Mouse (Mus musculus): ENCODE measurements around the gene Hck. TPM values are rescaled to one million over a fixed set of nuclear protein-coding genes. Genes with fewer than 3 reads are reported as not detected.
A peak's percentile ranks its signal among the peaks of the same experiment; 100 is the strongest.

Gene Hck
- 1.8 and 2.2 TPM in 2 replicates for polyA plus RNA-seq (2015; fragmentation: Nextera tagmentation; extraction: Ambion mirVana)

- Histone ChIP-seq H3K27ac (replicated peaks) (no peak within 1 kb of the TSS), H3K27me3 (replicated peaks) (peaks cover 89% of the 10 kb centered on the region), H3K4me1 (peaks cover 20% of the 10 kb centered on the region), H3K9me3 (no peaks in the 10 kb centered on the region), H3K9ac (peak within 1 kb of the TSS; percentile 61; the same call in 1 of the 2 replicates), H3K4me2 (peak within 1 kb of the TSS; percentile 82), H3K4me3 (peak within 1 kb of the TSS; percentile 55), H3K36me3 (no peaks in the 10 kb centered on the region)
- no peak for ATAC-seq (ENCODE audit: extremely low read depth, insufficient number of reproducible peaks, low FRiP score, low TSS enrichment)
- WGBS = 3% methylated on average over 52 of the region's 52 CpGs
These were observed at the start of gene Hck for GRCm38 (mm10) chr2:153108313-153109264. Gene Hck (plus strand): TSS chr2:153108468.

- Histone ChIP-seq H3K27me3 (replicated peaks) (peaks cover 41% of the 10 kb centered on the region), H3K4me2 (no peak overlapping the region), H3K9ac (no peak overlapping the region), H3K9me3 (no peaks in the 10 kb centered on the region), H3K4me1 (peaks cover 15% of the 10 kb centered on the region), H3K4me3 (no peak overlapping the region), H3K36me3 (no peaks in the 10 kb centered on the region), H3K27ac (replicated peaks) (no peak overlapping the region)
- ATAC-seq (ENCODE audit: extremely low read depth, insufficient number of reproducible peaks, low FRiP score, low TSS enrichment) = no peak
- 77% methylated on average over 7 of the region's 7 CpGs for WGBS
These were observed 48.1 kb upstream of the Hck start for GRCm38 (mm10) chr2:153060216-153060615.

GRCm38 (mm10) chr2:153063394-153063793, 44.9 kb upstream of the Hck start:
- Histone ChIP-seq H3K36me3 (no peaks in the 10 kb centered on the region), H3K27ac (replicated peaks) (no peak overlapping the region), H3K9ac (no peak overlapping the region), H3K4me3 (no peak overlapping the region), H3K4me1 (peaks cover 15% of the 10 kb centered on the region), H3K4me2 (no peak overlapping the region), H3K27me3 (replicated peaks) (peaks cover 48% of the 10 kb centered on the region), H3K9me3 (no peaks in the 10 kb centered on the region)
- ATAC-seq (ENCODE audit: extremely low read depth, insufficient number of reproducible peaks, low FRiP score, low TSS enrichment) = no peak
- WGBS = 51% methylated on average over 3 of the region's 3 CpGs

- WGBS = 60% methylated on average over 9 of the region's 9 CpGs
- H3K36me3 ChIP-seq = no peaks in the 10 kb centered on the region
- peak overlapping the region; percentile 59; the same call in 1 of the 2 replicates for H3K4me2 ChIP-seq
- H3K9me3 ChIP-seq = no peaks in the 10 kb centered on the region
- H3K9ac ChIP-seq = no peak overlapping the region
- peak overlapping the region; percentile 79; the same call in 1 of the 2 replicates for H3K27ac ChIP-seq (replicated peaks)
- peaks cover 47% of the 10 kb centered on the region for H3K27me3 ChIP-seq (replicated peaks)
- H3K4me1 ChIP-seq = peaks cover 15% of the 10 kb centered on the region
- ATAC-seq (ENCODE audit: extremely low read depth, insufficient number of reproducible peaks, low FRiP score, low TSS enrichment) = no peak
- no peak overlapping the region for H3K4me3 ChIP-seq
These were observed 43.9 kb upstream of the Hck start for GRCm38 (mm10) chr2:153064190-153064970.

- 32% methylated on average over 12 of the region's 12 CpGs for WGBS
These were observed 42.3 kb upstream of the Hck start, which contains the start of gene Ccm2l for GRCm38 (mm10) chr2:153065747-153066508. Gene Ccm2l (plus strand): TSS chr2:153065955.

GRCm38 (mm10) chr2:153066991-153067390, 41.3 kb upstream of the Hck start:
- Histone ChIP-seq H3K9ac (peak overlapping the region; percentile 73; the same call in 1 of the 2 replicates), H3K27me3 (replicated peaks) (peaks cover 61% of the 10 kb centered on the region), H3K4me2 (peak overlapping the region; percentile 59)

More at GRCm38 (mm10) chr2:153065747-153066508, 42.3 kb upstream of the Hck start, which contains the start of gene Ccm2l:
- ATAC-seq (ENCODE audit: extremely low read depth, insufficient number of reproducible peaks, low FRiP score, low TSS enrichment) = 0 out of 2 replicates have a peak, but pooled peaks have one; percentile 40
- peaks cover 50% of the 10 kb centered on the region for H3K27me3 ChIP-seq (replicated peaks)
- H3K4me3 ChIP-seq = peak within 1 kb of the TSS; percentile 44
- H3K4me2 ChIP-seq = peak within 1 kb of the TSS; percentile 59
- H3K9ac ChIP-seq = peak within 1 kb of the TSS; percentile 73
- H3K4me1 ChIP-seq = peaks cover 15% of the 10 kb centered on the region
- H3K27ac ChIP-seq (replicated peaks) = peak within 1 kb of the TSS; percentile 79
- no peaks in the 10 kb centered on the region for H3K36me3 ChIP-seq
- no peaks in the 10 kb centered on the region for H3K9me3 ChIP-seq

GRCm38 (mm10) chr2:153070762-153071490, 37.3 kb upstream of the Hck start:
- H3K9ac ChIP-seq = no peak overlapping the region
- H3K27ac ChIP-seq (replicated peaks) = no peak overlapping the region
- H3K4me2 ChIP-seq = no peak overlapping the region
- 12% methylated on average over 23 of the region's 23 CpGs for WGBS
- H3K4me1 ChIP-seq = peaks cover 11% of the 10 kb centered on the region
- peak overlapping the region; percentile 45; the same call in 1 of the 2 replicates for H3K4me3 ChIP-seq
- peaks cover 86% of the 10 kb centered on the region for H3K27me3 ChIP-seq (replicated peaks)
- H3K9me3 ChIP-seq = no peaks in the 10 kb centered on the region
- no peak for ATAC-seq (ENCODE audit: extremely low read depth, insufficient number of reproducible peaks, low FRiP score, low TSS enrichment)
- no peaks in the 10 kb centered on the region; the same call in 1 of the 2 replicates for H3K36me3 ChIP-seq

More at GRCm38 (mm10) chr2:153066991-153067390, 41.3 kb upstream of the Hck start:
- Histone ChIP-seq H3K4me3 (peak overlapping the region; percentile 44), H3K4me1 (peaks cover 24% of the 10 kb centered on the region), H3K27ac (replicated peaks) (peak overlapping the region; percentile 79; the same call in 1 of the 2 replicates), H3K36me3 (no peaks in the 10 kb centered on the region), H3K9me3 (no peaks in the 10 kb centered on the region)
- ATAC-seq (ENCODE audit: extremely low read depth, insufficient number of reproducible peaks, low FRiP score, low TSS enrichment) = no peak
- 45% methylated on average over 6 of the region's 6 CpGs for WGBS

- Histone ChIP-seq H3K27me3 (replicated peaks) (peaks cover 81% of the 10 kb centered on the region), H3K9me3 (no peaks in the 10 kb centered on the region), H3K36me3 (no peaks in the 10 kb centered on the region; the same call in 1 of the 2 replicates), H3K4me2 (peak overlapping the region; percentile 68), H3K9ac (peak overlapping the region; percentile 35), H3K4me1 (peaks cover 11% of the 10 kb centered on the region), H3K4me3 (peak overlapping the region; percentile 45), H3K27ac (replicated peaks) (no peak overlapping the region)
- WGBS = 17% methylated on average over 67 of the region's 67 CpGs
- ATAC-seq (ENCODE audit: extremely low read depth, insufficient number of reproducible peaks, low FRiP score, low TSS enrichment) = no peak
These were observed 36.6 kb upstream of the Hck start for GRCm38 (mm10) chr2:153071491-153072184.

- H3K4me3 ChIP-seq = no peak overlapping the region
- 76% methylated on average over 10 of the region's 10 CpGs for WGBS
- no peak overlapping the region for H3K27ac ChIP-seq (replicated peaks)
- peaks cover 19% of the 10 kb centered on the region for H3K4me1 ChIP-seq
- no peak overlapping the region for H3K9ac ChIP-seq
- peaks cover 62% of the 10 kb centered on the region for H3K27me3 ChIP-seq (replicated peaks)
- H3K36me3 ChIP-seq = no peaks in the 10 kb centered on the region; the same call in 1 of the 2 replicates
- no peak for ATAC-seq (ENCODE audit: extremely low read depth, insufficient number of reproducible peaks, low FRiP score, low TSS enrichment)
- H3K9me3 ChIP-seq = no peaks in the 10 kb centered on the region
- H3K4me2 ChIP-seq = no peak overlapping the region
These were observed 33.6 kb upstream of the Hck start for GRCm38 (mm10) chr2:153074651-153075050.

Measured in heart, embryonic 13.5 days (tissue).